Mouse (Mus musculus) small intestine, adult 2 months (tissue): ENCODE results near the gene Txnl4b. TPM values are rescaled to one million over a fixed set of nuclear protein-coding genes. Genes with fewer than 3 reads are reported as not detected.
A peak's percentile ranks its signal among the peaks of the same experiment; 100 is the strongest.

ENCODE experiments used
- H3K27ac ChIP-seq: fragments of 200-500 bp; 2 replicates; pipeline ENCODE4 v1.5.1; 2012; ENCODE audit warnings: low read depth, low read length, control low read depth, inconsistent platforms; ENCODE audit not compliant: insufficient read depth
- H3K27me3 ChIP-seq: fragments of 200-500 bp; 2 replicates; pipeline ENCODE4 v1.6.1; 2012; ENCODE audit warnings: mild to moderate bottlenecking, moderate library complexity, low read length, inconsistent platforms; ENCODE audit not compliant: control insufficient read depth, insufficient read depth
- H3K36me3 ChIP-seq: fragments of 200-500 bp; 2 replicates; pipeline ENCODE4 v1.6.1; 2012; ENCODE audit warnings: mild to moderate bottlenecking, low read length, control low read depth, inconsistent platforms; ENCODE audit not compliant: control insufficient read depth, insufficient read depth
- H3K4me1 ChIP-seq: fragments of 200-500 bp; 2 replicates; pipeline ENCODE4 v1.6.1; 2012; ENCODE audit warnings: low read length, inconsistent platforms, mixed read lengths; ENCODE audit not compliant: control insufficient read depth, insufficient read depth, insufficient read length
- H3K4me3 ChIP-seq: fragments of 200-500 bp; 2 replicates; pipeline ENCODE4 v1.5.1; 2012; ENCODE audit warnings: low read depth, mild to moderate bottlenecking, control low read depth, inconsistent platforms, low read length, moderate library complexity
- CTCF ChIP-seq: fragments of 200-500 bp; IDR thresholded peaks from 2 replicates; pipeline ENCODE4 v1.5.1; 2012; ENCODE audit warnings: low read depth, mild to moderate bottlenecking, control low read depth, inconsistent platforms, low read length, moderate library complexity, mixed read lengths; ENCODE audit not compliant: insufficient replicate concordance, insufficient read length; ENCODE audit errors: extremely low read depth
- POLR2A ChIP-seq: fragments of 200-500 bp; IDR thresholded peaks from 2 replicates; pipeline ENCODE4 v1.6.1; 2012; ENCODE audit warnings: low read depth, mild to moderate bottlenecking, control low read depth, inconsistent platforms, low read length, moderate library complexity
- WGBS: fragments of 180-500 bp; shearing (Covaris S2); methylation state at CpG from one replicate; pipeline ENCODE4 v1.1.7; 2018; 5-methylcytosine and 5-hydroxymethylcytosine counted together
- polyA plus RNA-seq: library from polyadenylated mRNA; depleted of rRNA; stranded (reverse); fragments of >200 nt; gene quantifications from 2 replicates; pipeline ENCODE4 v1.2.3, GENCODE M21; 2012; rRNA removed

Txnl4b gene
- polyA plus RNA-seq, result 2.4 and 3.5 TPM in 2 replicates

GRCm38 (mm10) chr8:109565498-109566333, at the start of gene Txnl4b, which contains the start of gene Dhx38:
TSS of gene Txnl4b (plus strand) at chr8:109565892.
TSS of gene Dhx38 (minus strand) at chr8:109565861.
- H3K4me3 ChIP-seq, result peak within 1 kb of the TSS; percentile 90
- no peaks in the 10 kb centered on the region; the same call in 1 of the 2 replicates for H3K4me1 ChIP-seq
- peaks cover 28% of the 10 kb centered on the region for H3K36me3 ChIP-seq
- under 1% methylated on average over 52 of the region's 52 CpGs for WGBS
- H3K27ac ChIP-seq, result peak within 1 kb of the TSS; percentile 89
- no peaks in the 10 kb centered on the region for H3K27me3 ChIP-seq
- no peak for TF ChIP-seq CTCF
- TF ChIP-seq POLR2A, result peak; percentile 34; the same call in 1 of the 2 replicates

- no peak overlapping the region for H3K27ac ChIP-seq
- 72% methylated on average over 2 of the region's 2 CpGs for WGBS
- no peak overlapping the region for H3K4me3 ChIP-seq
- no peaks in the 10 kb centered on the region for H3K4me1 ChIP-seq
- TF ChIP-seq POLR2A (no peak), CTCF (no peak)
- no peaks in the 10 kb centered on the region for H3K27me3 ChIP-seq
- no peaks in the 10 kb centered on the region for H3K36me3 ChIP-seq
These were observed 41.7 kb upstream of the Txnl4b start for GRCm38 (mm10) chr8:109524008-109524407.

- H3K27ac ChIP-seq, result no peak overlapping the region
- no peaks in the 10 kb centered on the region for H3K27me3 ChIP-seq
- H3K4me3 ChIP-seq, result no peak overlapping the region
- TF ChIP-seq POLR2A (no peak), CTCF (peak; percentile 45; the same call in 1 of the 2 replicates)
- H3K4me1 ChIP-seq, result no peaks in the 10 kb centered on the region
- H3K36me3 ChIP-seq, result no peaks in the 10 kb centered on the region
- 74% methylated on average over 19 of the region's 19 CpGs for WGBS
These were observed 30.3 kb upstream of the Txnl4b start for GRCm38 (mm10) chr8:109535140-109535990.

- H3K36me3 ChIP-seq, result no peaks in the 10 kb centered on the region
- H3K4me1 ChIP-seq, result no peaks in the 10 kb centered on the region
- TF ChIP-seq POLR2A (no peak), CTCF (peak; percentile 75; the same call in 1 of the 2 replicates)
- H3K27me3 ChIP-seq, result no peaks in the 10 kb centered on the region
- WGBS, result 8% methylated on average over 5 of the region's 5 CpGs
- H3K4me3 ChIP-seq, result no peak overlapping the region
- no peak overlapping the region for H3K27ac ChIP-seq
These were observed 29.0 kb upstream of the Txnl4b start for GRCm38 (mm10) chr8:109536703-109537102.

- no peaks in the 10 kb centered on the region for H3K4me1 ChIP-seq
- no peaks in the 10 kb centered on the region for H3K27me3 ChIP-seq
- TF ChIP-seq POLR2A, result no peak
- no peak for TF ChIP-seq CTCF
- 60% methylated on average over 5 of the region's 5 CpGs for WGBS
- peaks cover under 1% of the 10 kb centered on the region; the same call in 1 of the 2 replicates for H3K36me3 ChIP-seq
- H3K4me3 ChIP-seq, result no peak overlapping the region
- no peak overlapping the region for H3K27ac ChIP-seq
These were observed 23.5 kb upstream of the Txnl4b start for GRCm38 (mm10) chr8:109542165-109542564.

- no peaks in the 10 kb centered on the region for H3K27me3 ChIP-seq
- no peak overlapping the region for H3K27ac ChIP-seq
- peaks cover 7% of the 10 kb centered on the region for H3K36me3 ChIP-seq
- 72% methylated on average over 8 of the region's 8 CpGs for WGBS
- no peak for TF ChIP-seq POLR2A
- TF ChIP-seq CTCF, result no peak
- no peak overlapping the region for H3K4me3 ChIP-seq
- H3K4me1 ChIP-seq, result no peaks in the 10 kb centered on the region
These were observed 22.8 kb upstream of the Txnl4b start for GRCm38 (mm10) chr8:109542748-109543519.

- Histone ChIP-seq H3K27ac (no peak overlapping the region), H3K4me1 (no peaks in the 10 kb centered on the region), H3K27me3 (no peaks in the 10 kb centered on the region), H3K4me3 (no peak overlapping the region), H3K36me3 (peaks cover 17% of the 10 kb centered on the region)
- TF ChIP-seq CTCF (no peak), POLR2A (no peak)
- 56% methylated on average over 3 of the region's 3 CpGs for WGBS
These were observed 21.6 kb upstream of the Txnl4b start for GRCm38 (mm10) chr8:109544049-109544448.
